Mouse (Mus musculus): ENCODE results near the gene Gimap7. TPM values are rescaled to one million over a fixed set of nuclear protein-coding genes. Genes with fewer than 3 reads are reported as not detected.
"Not testable (repeated sequence)": the region's sequence is repeated elsewhere in the genome, so short reads cannot be mapped to it uniquely, and the experiment has no call there.

Gene Gimap7
- polyA plus RNA-seq, 1 experiment from 2014 or later, result not detected

GRCm38 (mm10) chr6:48682271-48682670 is 36.1 kb upstream of the Gimap7 start:
- no peaks in the 10 kb centered on the region for H3K36me3 ChIP-seq
- no peak overlapping the region for H3K4me2 ChIP-seq (replicated peaks)
- no peak overlapping the region for H3K9ac ChIP-seq (replicated peaks)
- WGBS, result 84% methylated on average over 4 of the region's 4 CpGs
- no peak for ATAC-seq (replicated peaks)
- no peaks in the 10 kb centered on the region for H3K4me1 ChIP-seq
- H3K4me3 ChIP-seq, result no peak overlapping the region
- H3K27ac ChIP-seq (replicated peaks), result no peak overlapping the region
- H3K27me3 ChIP-seq, result no peaks in the 10 kb centered on the region
- no peaks in the 10 kb centered on the region for H3K9me3 ChIP-seq

DNA sequence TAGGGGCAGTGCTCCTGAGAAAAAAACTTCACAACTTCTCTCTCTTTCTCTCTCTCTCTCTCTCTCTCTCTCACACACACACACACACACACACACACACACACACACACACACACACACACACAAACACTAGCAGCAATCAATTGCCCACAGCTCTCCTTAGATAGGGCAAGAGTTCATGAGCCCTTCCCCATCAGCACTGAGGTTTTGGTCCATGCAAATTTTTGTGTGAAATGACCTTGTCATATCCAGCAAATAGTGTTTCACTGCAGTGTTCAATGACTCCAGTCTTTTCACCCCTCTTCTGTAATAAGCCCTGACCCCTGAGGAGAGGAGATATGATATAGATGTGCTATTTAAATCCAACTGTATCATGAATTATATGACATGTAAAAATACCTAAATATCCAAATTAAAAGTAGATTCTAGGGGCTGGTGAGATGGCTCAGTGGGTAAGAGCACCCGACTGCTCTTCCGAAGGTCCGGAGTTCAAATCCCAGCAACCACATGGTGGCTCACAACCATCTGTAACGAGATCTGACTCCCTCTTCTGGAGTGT is 35.1 kb upstream of the Gimap7 start:
- H3K27me3 ChIP-seq; H3K4me2 ChIP-seq (replicated peaks); H3K27ac ChIP-seq (replicated peaks); ATAC-seq (replicated peaks); H3K9ac ChIP-seq (replicated peaks); H3K9me3 ChIP-seq; H3K4me1 ChIP-seq; H3K36me3 ChIP-seq; H3K4me3 ChIP-seq: not testable (repeated sequence)
- WGBS, result 87% methylated on average over 4 of the region's 4 CpGs

- ATAC-seq (replicated peaks), result no peak
- no peaks in the 10 kb centered on the region for H3K9me3 ChIP-seq
Observed at GRCm38 (mm10) chr6:48684319-48684718, 34.1 kb upstream of the Gimap7 start, which contains the start of gene Gimap4. Gimap4 (plus strand) TSS chr6:48684549.

GRCm38 (mm10) chr6:48684806-48685205 is 33.6 kb upstream of the Gimap7 start:
- no peaks in the 10 kb centered on the region for H3K4me1 ChIP-seq
- no peaks in the 10 kb centered on the region for H3K36me3 ChIP-seq
- no peaks in the 10 kb centered on the region for H3K9me3 ChIP-seq
- ATAC-seq (replicated peaks), result no peak
- H3K4me2 ChIP-seq (replicated peaks), result no peak overlapping the region
- WGBS, result 52% methylated on average over 4 of the region's 4 CpGs
- H3K27ac ChIP-seq (replicated peaks), result no peak overlapping the region
- no peaks in the 10 kb centered on the region for H3K27me3 ChIP-seq
- H3K4me3 ChIP-seq, result no peak overlapping the region
- H3K9ac ChIP-seq (replicated peaks), result no peak overlapping the region

More at GRCm38 (mm10) chr6:48684319-48684718, 34.1 kb upstream of the Gimap7 start, which contains the start of gene Gimap4:
- WGBS, result 78% methylated on average over 5 of the region's 5 CpGs
- H3K36me3 ChIP-seq, result no peaks in the 10 kb centered on the region
- H3K9ac ChIP-seq (replicated peaks), result no peak within 1 kb of the TSS
- no peaks in the 10 kb centered on the region for H3K27me3 ChIP-seq
- no peak within 1 kb of the TSS for H3K27ac ChIP-seq (replicated peaks)
- no peaks in the 10 kb centered on the region for H3K4me1 ChIP-seq
- H3K4me2 ChIP-seq (replicated peaks), result no peak within 1 kb of the TSS
- H3K4me3 ChIP-seq, result no peak within 1 kb of the TSS

DNA sequence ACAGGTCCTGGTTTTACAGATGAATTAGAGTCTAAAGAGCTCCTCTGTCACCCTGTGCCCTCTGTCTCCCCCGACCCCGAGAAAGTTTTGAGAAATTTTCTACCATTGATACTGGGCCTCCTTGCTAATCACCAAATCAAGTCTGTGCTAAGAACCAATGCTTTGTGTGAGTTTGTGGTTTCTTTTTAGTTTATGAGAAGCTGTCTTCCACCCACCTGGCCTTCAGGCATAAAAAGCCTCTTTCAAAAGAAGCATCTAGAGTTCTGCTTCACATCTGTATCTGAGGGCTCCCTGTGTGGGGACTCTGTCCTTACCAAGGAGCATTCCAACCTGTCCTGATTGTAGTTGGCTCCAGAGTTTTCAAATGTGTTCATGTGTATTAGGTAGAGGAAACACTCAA is 33.2 kb upstream of the Gimap7 start:
- no peaks in the 10 kb centered on the region for H3K4me1 ChIP-seq
- no peaks in the 10 kb centered on the region for H3K27me3 ChIP-seq
- no peaks in the 10 kb centered on the region for H3K9me3 ChIP-seq
- no peaks in the 10 kb centered on the region for H3K36me3 ChIP-seq
- H3K9ac ChIP-seq (replicated peaks), result no peak overlapping the region
- no peak overlapping the region for H3K4me2 ChIP-seq (replicated peaks)
- whole genome bisulfite sequencing, result 80% methylated on average over 2 of the region's 2 CpGs
- no peak overlapping the region for H3K4me3 ChIP-seq
- ATAC-seq (replicated peaks), result no peak
- H3K27ac ChIP-seq (replicated peaks), result no peak overlapping the region

GRCm38 (mm10) chr6:48685694-48686665 is 32.4 kb upstream of the Gimap7 start:
- ATAC-seq (replicated peaks), result no peak
- no peak overlapping the region for H3K27ac ChIP-seq (replicated peaks)
- H3K4me3 ChIP-seq, result no peak overlapping the region
- H3K9ac ChIP-seq (replicated peaks), result no peak overlapping the region
- no peaks in the 10 kb centered on the region for H3K27me3 ChIP-seq
- H3K4me1 ChIP-seq, result no peaks in the 10 kb centered on the region
- 86% methylated on average over 7 of the region's 7 CpGs for WGBS
- no peaks in the 10 kb centered on the region for H3K36me3 ChIP-seq
- no peak overlapping the region for H3K4me2 ChIP-seq (replicated peaks)
- H3K9me3 ChIP-seq, result no peaks in the 10 kb centered on the region

DNA sequence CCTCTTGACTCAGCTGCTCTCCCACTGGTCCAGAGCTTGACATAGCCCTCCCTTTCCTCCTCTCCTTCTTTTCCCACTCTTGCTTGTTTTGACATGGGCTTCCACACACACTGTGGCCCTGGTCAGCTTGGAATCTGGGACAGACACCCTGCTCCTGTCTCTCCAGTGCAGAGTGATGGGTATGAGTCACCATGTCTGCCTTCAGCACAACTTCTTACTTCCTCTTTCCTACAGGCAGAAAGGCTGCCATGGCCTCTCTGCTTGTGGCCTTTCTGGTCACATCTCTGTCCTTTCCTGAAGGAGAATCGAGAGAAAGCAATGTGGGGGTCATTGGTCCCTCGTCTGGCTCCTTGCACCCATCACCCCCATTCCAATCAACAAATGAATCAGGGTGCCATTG is 31.3 kb upstream of the Gimap7 start:
- ATAC-seq (replicated peaks), result no peak
- H3K4me3 ChIP-seq, result no peak overlapping the region
- H3K9me3 ChIP-seq, result no peaks in the 10 kb centered on the region
- no peaks in the 10 kb centered on the region for H3K4me1 ChIP-seq
- H3K27me3 ChIP-seq, result no peaks in the 10 kb centered on the region
- no peak overlapping the region for H3K27ac ChIP-seq (replicated peaks)
- no peak overlapping the region for H3K4me2 ChIP-seq (replicated peaks)
- H3K9ac ChIP-seq (replicated peaks), result no peak overlapping the region
- no peaks in the 10 kb centered on the region for H3K36me3 ChIP-seq
- 77% methylated on average over 2 of the region's 2 CpGs for WGBS

DNA sequence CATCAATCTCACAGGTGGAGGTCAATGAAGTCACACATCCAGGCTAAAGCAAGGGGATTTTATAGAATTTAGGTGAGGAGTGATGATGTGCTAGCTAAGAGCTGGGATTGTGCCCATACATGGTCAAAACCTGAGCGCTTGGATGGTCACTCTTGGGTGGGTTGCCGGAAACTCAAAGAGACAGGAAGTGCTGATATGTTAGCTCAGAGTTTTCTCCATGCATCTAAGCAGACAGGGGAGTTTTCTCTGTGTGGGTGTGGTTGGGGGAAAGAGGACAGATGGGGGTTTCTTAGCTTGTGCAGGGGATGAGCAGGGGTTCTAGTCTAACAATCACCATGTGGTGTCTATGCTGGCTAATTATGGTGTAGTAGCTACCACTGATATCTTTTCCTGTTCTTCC is 29.1 kb upstream of the Gimap7 start:
- H3K9ac ChIP-seq (replicated peaks), result no peak overlapping the region
- H3K36me3 ChIP-seq, result no peaks in the 10 kb centered on the region
- WGBS, result 95% methylated on average over 2 of the region's 2 CpGs
- no peaks in the 10 kb centered on the region for H3K9me3 ChIP-seq
- ATAC-seq (replicated peaks), result no peak
- no peak overlapping the region for H3K27ac ChIP-seq (replicated peaks)
- no peak overlapping the region for H3K4me3 ChIP-seq
- H3K4me1 ChIP-seq, result no peaks in the 10 kb centered on the region
- no peak overlapping the region for H3K4me2 ChIP-seq (replicated peaks)
- H3K27me3 ChIP-seq, result no peaks in the 10 kb centered on the region

DNA sequence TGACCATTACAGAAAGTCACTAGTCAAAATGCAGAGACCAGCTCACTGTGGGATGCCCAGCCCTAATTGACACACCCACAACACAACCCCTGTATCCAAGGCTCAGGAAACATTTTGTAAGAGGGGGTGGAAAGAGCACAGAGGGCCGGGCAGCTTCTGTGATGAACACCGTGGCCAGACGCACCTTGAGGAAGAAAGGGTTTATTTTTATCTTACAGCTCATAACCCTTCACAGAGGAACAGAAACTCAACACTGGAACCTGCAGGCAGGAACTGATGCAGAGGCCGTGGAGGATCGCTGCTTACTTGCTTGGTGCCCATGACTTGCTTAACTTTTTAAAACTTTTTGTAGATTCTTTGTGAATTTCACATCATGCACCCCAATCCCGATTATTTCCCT is 25.5 kb upstream of the Gimap7 start:
- Histone ChIP-seq H3K4me2 (replicated peaks) (no peak overlapping the region), H3K36me3 (no peaks in the 10 kb centered on the region), H3K9me3 (no peaks in the 10 kb centered on the region), H3K4me1 (no peaks in the 10 kb centered on the region), H3K27ac (replicated peaks) (no peak overlapping the region), H3K4me3 (no peak overlapping the region), H3K27me3 (no peaks in the 10 kb centered on the region), H3K9ac (replicated peaks) (no peak overlapping the region)
- ATAC-seq (replicated peaks), result no peak
- 93% methylated on average over 6 of the region's 6 CpGs for WGBS

DNA sequence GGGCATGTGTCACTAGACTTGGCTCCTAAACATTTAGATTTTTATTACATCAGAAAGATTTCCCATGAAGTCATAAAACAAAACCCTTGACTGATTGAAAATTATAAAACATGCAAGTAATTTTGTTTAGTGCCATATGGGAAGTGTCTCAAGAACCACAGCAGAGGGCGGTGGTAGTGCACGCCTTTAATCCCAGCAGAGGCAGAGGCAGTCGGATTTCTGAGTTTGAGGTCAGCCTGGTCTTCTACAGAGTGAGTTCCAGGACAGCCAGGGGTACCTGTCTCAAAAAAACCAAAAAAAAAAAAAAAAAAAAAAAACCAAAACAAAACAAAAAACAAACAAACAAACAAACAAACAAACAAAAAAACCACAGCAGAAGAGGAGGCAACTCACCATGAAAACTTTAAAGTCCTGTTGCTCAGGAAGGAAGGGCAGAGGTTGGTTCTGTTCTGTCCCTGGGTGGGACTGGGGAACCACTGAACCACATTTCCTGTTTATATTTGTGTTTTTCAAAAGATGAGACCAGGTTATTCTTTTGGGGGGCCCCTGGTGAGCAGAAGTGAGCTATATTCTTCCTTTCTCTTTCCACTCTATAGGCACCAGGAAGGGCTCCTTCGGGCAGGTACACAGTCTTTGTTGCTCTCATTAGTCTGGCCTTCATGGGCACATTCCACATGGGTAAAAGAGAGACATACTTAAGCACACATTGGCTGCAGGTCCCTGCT is 21.4 kb upstream of the Gimap7 start:
- no peaks in the 10 kb centered on the region for H3K9me3 ChIP-seq
- WGBS, result 69% methylated on average over 4 of the region's 4 CpGs
- H3K4me2 ChIP-seq (replicated peaks), result no peak overlapping the region
- ATAC-seq (replicated peaks), result no peak
- H3K36me3 ChIP-seq, result no peaks in the 10 kb centered on the region
- no peaks in the 10 kb centered on the region for H3K4me1 ChIP-seq
- H3K9ac ChIP-seq (replicated peaks), result no peak overlapping the region
- H3K27ac ChIP-seq (replicated peaks), result no peak overlapping the region
- no peaks in the 10 kb centered on the region for H3K27me3 ChIP-seq
- H3K4me3 ChIP-seq, result no peak overlapping the region

DNA sequence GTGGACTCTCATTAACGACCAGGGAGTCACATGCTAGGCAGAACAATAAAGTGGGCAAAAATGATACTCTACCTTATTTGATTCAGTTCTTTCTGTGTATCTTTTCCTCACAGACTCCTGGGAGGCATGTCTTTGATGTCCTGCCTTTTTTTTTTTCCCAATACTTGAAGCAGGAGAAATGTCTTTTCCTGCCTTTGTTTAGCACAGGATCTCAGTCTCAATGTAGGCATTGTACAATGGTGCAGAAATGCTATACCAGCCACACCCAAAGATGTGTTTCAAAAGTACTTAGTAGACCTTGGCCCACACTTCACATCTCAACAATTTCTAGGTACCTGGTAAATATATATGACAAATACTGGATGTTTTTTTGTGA is 20.9 kb upstream of the Gimap7 start:
- no peak overlapping the region for H3K4me2 ChIP-seq (replicated peaks)
- no peaks in the 10 kb centered on the region for H3K27me3 ChIP-seq
- no peak for ATAC-seq (replicated peaks)
- 22% methylated on average over 1 of the region's 1 CpGs for WGBS
- H3K9ac ChIP-seq (replicated peaks), result no peak overlapping the region
- no peak overlapping the region for H3K27ac ChIP-seq (replicated peaks)
- H3K9me3 ChIP-seq, result no peaks in the 10 kb centered on the region
- no peaks in the 10 kb centered on the region for H3K4me1 ChIP-seq
- no peak overlapping the region for H3K4me3 ChIP-seq
- H3K36me3 ChIP-seq, result no peaks in the 10 kb centered on the region

All from forebrain, embryonic 15.5 days (tissue).